Mouse (Mus musculus) olfactory bulb, adult 2 months (tissue): Measurements from ENCODE around the gene Fez1.

Experiments used
- CTCF ChIP-seq: fragments of 200-500 bp; IDR thresholded peaks from 2 replicates; pipeline ENCODE4 v1.5.1; 2012; ENCODE audit warnings: low read depth, mild to moderate bottlenecking, low read length, moderate library complexity; ENCODE audit not compliant: insufficient read depth
- POLR2A ChIP-seq: fragments of 200-500 bp; IDR thresholded peaks from 2 replicates; pipeline ENCODE4 v1.6.1; 2012; ENCODE audit warnings: mild to moderate bottlenecking, low read depth, low read length, moderate library complexity; ENCODE audit not compliant: insufficient read depth

DNA sequence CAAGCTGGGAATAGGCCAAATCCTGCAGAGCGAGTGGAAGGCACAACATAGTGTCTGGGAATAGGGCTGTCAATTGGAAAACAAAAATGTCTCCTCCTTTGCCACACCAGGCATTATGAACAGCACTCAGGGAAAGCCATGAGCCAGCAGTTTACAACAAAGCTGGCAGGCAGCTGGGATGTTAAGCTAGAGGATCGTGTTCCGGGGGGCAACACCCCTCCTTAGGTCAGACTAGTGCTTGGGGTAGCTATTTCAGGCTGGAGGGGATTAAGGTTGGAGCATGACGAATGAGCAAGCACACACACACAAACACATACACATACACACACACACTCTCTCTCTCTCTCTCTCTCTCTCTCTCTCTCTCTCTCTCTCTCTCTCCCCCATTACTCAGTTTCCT is 97.8 kb downstream of the Fez1 start:
- no peak for TF ChIP-seq CTCF
- no peak for TF ChIP-seq POLR2A
